9 mouse cellular contexts compared by ENCODE assay signal in the genomic region with DNA sequence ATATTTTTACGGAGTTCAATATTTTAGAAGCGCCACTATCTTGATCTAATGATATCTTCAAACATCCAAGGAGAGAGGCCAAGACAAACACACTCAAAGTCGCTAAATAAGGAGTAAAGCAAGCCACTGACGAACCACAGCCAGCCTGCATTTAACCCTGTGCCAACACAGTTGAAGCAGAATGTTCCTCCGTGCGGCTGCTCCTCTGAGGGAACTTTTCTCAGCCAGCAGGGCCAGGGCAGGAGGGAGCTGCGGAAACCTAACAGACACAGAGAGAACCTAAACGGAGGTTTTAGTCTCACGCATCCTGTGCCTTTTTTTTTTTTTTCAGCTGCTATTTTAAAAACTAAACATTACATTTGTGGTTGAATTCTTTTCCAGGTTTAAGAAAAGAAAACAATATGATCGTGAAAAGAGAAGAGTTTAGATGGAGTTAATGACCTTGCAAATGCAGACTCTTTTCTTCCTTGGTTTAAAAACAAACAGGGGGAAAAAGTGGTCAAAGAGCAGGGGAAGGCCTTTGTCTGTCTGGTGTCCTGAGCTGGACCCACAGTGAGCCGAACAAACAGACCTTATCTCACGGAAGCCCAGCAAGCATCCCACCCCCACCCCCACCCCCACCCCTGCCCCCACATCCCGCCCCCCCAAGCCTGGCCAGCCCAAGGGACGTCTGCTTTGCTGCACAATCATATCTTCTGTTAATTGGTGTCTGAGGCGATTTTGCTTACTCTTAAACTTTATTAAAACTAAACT. TPM values are rescaled to one million over a fixed set of nuclear protein-coding genes. Genes with fewer than 3 reads are reported as not detected.
DNase-seq lines count a peak whose midpoint lies in the region; ATAC-seq and TF ChIP-seq lines count a peak whose summit lies in the region.
"Had no signal": no experiment of that assay in that cellular context is flagged by ENCODE, and none has a peak within 500 bp of the region (broad histone marks: within the 10 kb centered on the region; RNA-seq: fewer than 3 reads in every experiment).

No protein-coding gene starts in this region.

- no peaks in the 10 kb centered on the region for H3K27me3 ChIP-seq in liver, embryonic 11.5 days (replicated peaks; ENCODE audit: control insufficient read depth, insufficient read depth, low read length)

- H3K27ac ChIP-seq in left cerebral cortex, adult 2 months: no peak overlapping the region
- H3K27ac ChIP-seq in liver, embryonic 11.5 days (ENCODE audit: low read depth, low read length): peak overlapping the region; percentile 71

- intact Hi-C loops in left cerebral cortex, postnatal 4 days (cut with DNase I): no loop called here
- intact Hi-C loops in left cerebral cortex, adult 2 months (cut with DNase I): no loop called here

- peak overlapping the region; percentile 16 for H3K4me2 ChIP-seq in liver, embryonic 11.5 days

- no peak for TF ChIP-seq CTCF in left cerebral cortex, adult 2 months (IDR thresholded peaks at IDR 0.05)

- no peak overlapping the region for H3K9ac ChIP-seq in liver, embryonic 11.5 days (ENCODE audit: low read depth, low read length)

- no peak overlapping the region for H3K4me3 ChIP-seq in left cerebral cortex, adult 2 months
- H3K4me3 ChIP-seq in liver, embryonic 11.5 days (ENCODE audit: low read depth, low read length): no peak overlapping the region

- no peaks in the 10 kb centered on the region for H3K36me3 ChIP-seq in liver, embryonic 11.5 days (ENCODE audit: control insufficient read depth, insufficient read depth, low read length)

- 17% methylated on average over 15 of the region's 15 CpGs for WGBS in liver, embryonic 11.5 days

- no peak for ATAC-seq in CD4-positive, CD25-positive, alpha-beta regulatory T cell, adult 4 months
- ATAC-seq in liver, embryonic 11.5 days (replicated peaks; ENCODE audit: low FRiP score): peak; percentile 59; the same call in 1 of the 2 replicates

- peaks cover 53% of the 10 kb centered on the region for H3K4me1 ChIP-seq in liver, embryonic 11.5 days (replicated peaks; ENCODE audit: control insufficient read depth, insufficient read depth, low read length)

- peak; percentile 43 for DNase-seq in CD4-positive, CD25-positive, alpha-beta regulatory T cell, adult 2 months (ENCODE audit: low read depth, low spot score)
- peak; percentile 24 for DNase-seq in left cerebral cortex, postnatal 4 days
- DNase-seq in left cerebral cortex, adult 2 months (ENCODE audit: extremely low spot score in 1 of 2, low spot score in 2 of 2): no peak
- DNase-seq in liver, embryonic 11.5 days (ENCODE audit: low spot score): no peak
- peak; percentile 60 for DNase-seq in thymus, postnatal 0 days (ENCODE audit: low spot score)
- DNase-seq in adrenal gland, adult 18-20 months (ENCODE audit: low spot score in 2 of 2): no peak
- no peak for DNase-seq in left cerebral cortex, adult 11 months (ENCODE audit: low spot score)
- DNase-seq: kidney, postnatal 25 days had no signal

- no peaks in the 10 kb centered on the region for H3K9me3 ChIP-seq in liver, embryonic 11.5 days (ENCODE audit: control insufficient read depth, low read length)

RNA-seq across cellular contexts. Expression of a gene that starts 15.0 kb away (rescaled TPM):
- 1,000 to 10,000 TPM in 1 of 2 experiments, 100 to 1,000 TPM in 1; 926 to 1,094 TPM for polyA plus RNA-seq in CD4-positive, CD25-positive, alpha-beta regulatory T cell, adult 4 months (2017; shearing (Covaris generic))
- 100 to 1,000 TPM; 363 to 375 TPM for total RNA-seq in left cerebral cortex, postnatal 4 days (2021)
- total RNA-seq in left cerebral cortex, adult 2 months (2021): 100 to 1,000 TPM; 721 to 748 TPM
- 516 and 518 TPM in 2 replicates for polyA plus RNA-seq in liver, embryonic 11.5 days (2014; fragmentation: Nextera tagmentation; extraction: Ambion mirVana)
- 1,456 and 1,514 TPM in 2 replicates for polyA plus RNA-seq in thymus, postnatal 0 days (2015; fragmentation: Nextera tagmentation; extraction: Ambion mirVana)
- total RNA-seq in adrenal gland, adult 18-20 months (2021): 1,000 to 10,000 TPM; 1,124 to 1,128 TPM

Comparison
In these comparisons a context has a peak if more than half of its experiments do, and no peak if none do; other contexts are left out.
1. DNase-seq: peak in CD4-positive, CD25-positive, alpha-beta regulatory T cell, adult 2 months (single experiment), left cerebral cortex, postnatal 4 days (single experiment) and thymus, postnatal 0 days (single experiment); none in left cerebral cortex, adult 2 months (0 of 2), liver, embryonic 11.5 days (single experiment), adrenal gland, adult 18-20 months (0 of 2) and left cerebral cortex, adult 11 months (single experiment).